Mouse (Mus musculus): ENCODE measurements at regions not wholly inside any gene's neighbourhood (a gene's known extent, or its start where the extent isn't known, plus 50 kb on each side); places are given as distances from the start of the nearest gene placed in this dataset.

DNA sequence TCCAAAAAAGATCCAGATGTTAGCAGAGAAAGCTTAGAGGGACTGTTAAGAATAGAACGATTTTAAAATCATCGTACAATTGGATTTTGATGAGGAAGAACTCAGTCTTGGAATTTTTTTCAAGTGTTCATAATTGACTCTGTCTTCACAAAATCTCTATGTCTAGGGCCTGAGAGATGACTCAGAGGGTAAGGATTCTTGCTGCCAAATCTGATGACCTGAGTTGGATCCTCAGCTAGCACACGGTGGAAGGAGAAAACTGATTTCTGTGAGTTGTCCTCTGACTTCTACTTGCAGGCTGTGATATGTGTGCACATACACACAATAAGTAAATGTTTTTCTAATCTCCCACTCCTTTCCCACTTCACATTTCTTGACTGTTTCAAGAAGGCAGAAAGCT, 218.7 kb upstream of the Rsrc1 start:
- no peak for TF ChIP-seq CHD2 (IDR thresholded peaks at IDR 0.05; ENCODE audit: low read depth, low read length)
- no peak for TF ChIP-seq MAFK (IDR thresholded peaks at IDR 0.05; ENCODE audit: insufficient read depth, low read depth, low read length)
- no peak for TF ChIP-seq ZC3H11A (IDR thresholded peaks at IDR 0.05; ENCODE audit: borderline replicate concordance, low read depth, low read length)
